8 mouse cellular contexts compared by ENCODE assay signal in the genomic region with DNA sequence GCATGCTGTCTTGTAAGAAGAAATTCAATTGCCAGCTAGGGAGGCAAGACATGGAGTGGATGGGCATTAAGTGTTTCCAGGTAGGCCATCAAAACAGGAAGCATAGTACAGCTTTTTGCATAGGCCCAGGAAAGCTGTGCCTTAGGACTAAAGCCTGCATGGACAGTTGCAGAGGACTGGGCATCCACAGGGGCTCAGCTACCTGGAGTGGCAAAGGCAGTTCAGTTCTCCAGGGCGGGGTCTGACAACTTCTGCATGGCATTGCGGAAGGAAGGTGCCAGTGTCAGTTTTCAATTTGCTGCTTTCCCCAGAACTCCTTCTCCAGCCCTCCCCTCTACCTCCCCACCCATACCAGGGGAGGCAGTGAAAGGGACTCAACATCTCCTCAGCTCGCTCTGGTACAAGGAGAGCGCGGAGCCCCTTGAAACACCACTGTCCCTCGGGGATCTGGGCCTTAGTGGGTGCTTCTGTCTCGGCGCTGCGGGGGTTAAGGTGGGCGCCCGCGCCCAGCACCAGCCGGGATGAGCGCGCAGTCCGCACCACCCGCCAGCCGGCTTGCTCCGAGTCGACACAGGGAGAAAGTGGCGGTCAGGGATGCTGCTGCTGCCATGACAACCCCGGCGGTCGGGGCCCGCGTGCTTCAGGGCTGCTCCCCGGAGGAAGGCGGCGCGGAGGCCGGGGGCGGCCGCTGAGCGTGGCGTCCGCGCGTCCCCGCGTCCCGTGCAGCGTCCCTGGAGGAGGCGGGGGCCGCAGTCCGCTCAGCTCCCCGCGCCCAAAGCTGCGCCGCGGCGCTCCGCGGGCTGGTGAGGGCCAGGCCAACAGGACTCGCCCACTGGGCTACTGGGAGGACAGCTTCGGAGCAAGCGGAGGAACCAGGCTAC.
DNase-seq lines count a peak whose midpoint lies in the region; ATAC-seq and TF ChIP-seq lines count a peak whose summit lies in the region.

No protein-coding gene starts in this region.

- H3K9me3 ChIP-seq in embryonic facial prominence, embryonic 14.5 days (ENCODE audit: control insufficient read depth, low read length) = no peaks in the 10 kb centered on the region
- no peaks in the 10 kb centered on the region for H3K9me3 ChIP-seq in limb, embryonic 11.5 days (ENCODE audit: control insufficient read depth, low read length)
- no peaks in the 10 kb centered on the region for H3K9me3 ChIP-seq in neural tube, embryonic 15.5 days (replicated peaks)

- peak overlapping the region; percentile 53 for H3K9ac ChIP-seq in embryonic facial prominence, embryonic 14.5 days (ENCODE audit: low read depth, low read length)
- H3K9ac ChIP-seq in limb, embryonic 11.5 days (ENCODE audit: low read length) = peak overlapping the region; percentile 34; the same call in 1 of the 2 replicates
- H3K9ac ChIP-seq in neural tube, embryonic 15.5 days (replicated peaks) = peak overlapping the region; percentile 64

- H3K27me3 ChIP-seq in embryonic facial prominence, embryonic 14.5 days (replicated peaks; ENCODE audit: control insufficient read depth, insufficient read depth, low read length) = peaks cover 28% of the 10 kb centered on the region
- peaks cover 26% of the 10 kb centered on the region for H3K27me3 ChIP-seq in limb, embryonic 11.5 days (ENCODE audit: control insufficient read depth, insufficient read depth, low read length)
- no peaks in the 10 kb centered on the region; the same call in 1 of the 2 replicates for H3K27me3 ChIP-seq in neural tube, embryonic 15.5 days (replicated peaks)

- no peaks in the 10 kb centered on the region for H3K36me3 ChIP-seq in embryonic facial prominence, embryonic 14.5 days (ENCODE audit: control insufficient read depth, insufficient read depth, low read length)
- H3K36me3 ChIP-seq in limb, embryonic 11.5 days (ENCODE audit: control insufficient read depth, insufficient read depth, low read length) = no peaks in the 10 kb centered on the region
- H3K36me3 ChIP-seq in neural tube, embryonic 15.5 days = no peaks in the 10 kb centered on the region

- H3K27ac ChIP-seq in gastrocnemius, adult 2 months = 0 out of 2 replicates have a peak overlapping the region, but pooled peaks have one; percentile 17
- H3K27ac ChIP-seq in embryonic facial prominence, embryonic 14.5 days (replicated peaks; ENCODE audit: low read depth, low read length) = no peak overlapping the region
- no peak overlapping the region for H3K27ac ChIP-seq in limb, embryonic 11.5 days (replicated peaks; ENCODE audit: low read depth, low read length)
- peak overlapping the region; percentile 66 for H3K27ac ChIP-seq in neural tube, embryonic 15.5 days (replicated peaks)

- peak overlapping the region; percentile 97 for H3K4me2 ChIP-seq in embryonic facial prominence, embryonic 14.5 days (ENCODE audit: low read depth, low read length)
- peak overlapping the region; percentile 99 for H3K4me2 ChIP-seq in limb, embryonic 11.5 days (ENCODE audit: low read depth, severe bottlenecking)
- peak overlapping the region; percentile 100 for H3K4me2 ChIP-seq in neural tube, embryonic 15.5 days

- peak; percentile 70; the same call in 1 of the 2 replicates for ATAC-seq in embryonic facial prominence, embryonic 14.5 days (ENCODE audit: low read depth)
- peak; percentile 44 for ATAC-seq in limb, embryonic 11.5 days (ENCODE audit: insufficient number of reproducible peaks, low FRiP score, low TSS enrichment, low read depth)
- peak; percentile 77 for ATAC-seq in neural tube, embryonic 15.5 days (ENCODE audit: low FRiP score)

- H3K4me1 ChIP-seq in embryonic facial prominence, embryonic 14.5 days (ENCODE audit: control insufficient read depth, insufficient read depth, low read length) = peaks cover 4% of the 10 kb centered on the region; the same call in 1 of the 2 replicates
- H3K4me1 ChIP-seq in limb, embryonic 11.5 days (ENCODE audit: control insufficient read depth, insufficient read depth, low read length) = 0 out of 2 replicates have a peak, but pooled peaks cover 3% of the 10 kb centered on the region
- H3K4me1 ChIP-seq in neural tube, embryonic 15.5 days = peaks cover 34% of the 10 kb centered on the region

- peak; percentile 40 for DNase-seq in gastrocnemius, adult 2 months
- no peak for DNase-seq in gastrocnemius, adult 18-20 months (ENCODE audit: low spot score)
- peak; percentile 43 for DNase-seq in adrenal gland, postnatal 25 days
- DNase-seq in embryonic facial prominence, embryonic 14.5 days (ENCODE audit: low spot score) = peak; percentile 47
- DNase-seq in heart, postnatal 4 days = peak; percentile 12
- DNase-seq in limb, embryonic 11.5 days (ENCODE audit: low spot score) = peak; percentile 62
- no peak for DNase-seq in thymus, postnatal 14 days

- H3K4me3 ChIP-seq in gastrocnemius, adult 2 months = peak overlapping the region; percentile 64
- peak overlapping the region; percentile 57 for H3K4me3 ChIP-seq in embryonic facial prominence, embryonic 14.5 days (ENCODE audit: low read depth, low read length)
- H3K4me3 ChIP-seq in limb, embryonic 11.5 days (ENCODE audit: low read depth, low read length) = peak overlapping the region; percentile 50
- H3K4me3 ChIP-seq in neural tube, embryonic 15.5 days (replicated peaks) = peak overlapping the region; percentile 63

- TF ChIP-seq CTCF in gastrocnemius, adult 2 months (IDR thresholded peaks at IDR 0.05) = no peak

- intact Hi-C loops in gastrocnemius, adult 2 months (cut with DNase I) = loop anchor here (10.0 kb wide), 1 partner anchor 138 kb away; no protein-coding TSS in a partner anchor

- WGBS in embryonic facial prominence, embryonic 14.5 days = 3% methylated on average over 31 of the region's 56 CpGs
- WGBS in limb, embryonic 11.5 days = 2% methylated on average over 46 of the region's 56 CpGs
- WGBS in neural tube, embryonic 15.5 days = under 1% methylated on average over 55 of the region's 56 CpGs

Comparison
In these comparisons a context has a peak if more than half of its experiments do, and no peak if none do; other contexts are left out.
1. DNase-seq: peak in gastrocnemius, adult 2 months (single experiment), adrenal gland, postnatal 25 days (single experiment), embryonic facial prominence, embryonic 14.5 days (single experiment), heart, postnatal 4 days (single experiment) and limb, embryonic 11.5 days (single experiment); none in gastrocnemius, adult 18-20 months (single experiment) and thymus, postnatal 14 days (single experiment).
2. H3K27ac ChIP-seq: peak in gastrocnemius, adult 2 months (single experiment) and neural tube, embryonic 15.5 days (single experiment); none in embryonic facial prominence, embryonic 14.5 days (single experiment) and limb, embryonic 11.5 days (single experiment).
3. Peak in every context shown above with its lines, with median percentiles within 50 percentile points of each other: H3K4me3 ChIP-seq, ATAC-seq, H3K4me2 ChIP-seq and H3K9ac ChIP-seq.